Mouse (Mus musculus) olfactory bulb, adult 2 months (tissue): Measurements from ENCODE around the gene Ube2d2b. TPM values are rescaled to one million over a fixed set of nuclear protein-coding genes. Genes with fewer than 3 reads are reported as not detected.

Source experiments
- H3K27ac ChIP-seq: fragments of 200-500 bp; 2 replicates; pipeline ENCODE4 v1.5.1; 2012; ENCODE audit warnings: low read depth, low read length; ENCODE audit not compliant: insufficient read depth
- H3K4me1 ChIP-seq: fragments of 200-500 bp; 2 replicates; pipeline ENCODE4 v1.6.1; 2012; ENCODE audit warnings: low read length; ENCODE audit not compliant: control insufficient read depth, insufficient read depth
- H3K4me3 ChIP-seq: fragments of 200-500 bp; 2 replicates; pipeline ENCODE4 v1.5.1; 2012; ENCODE audit warnings: mild to moderate bottlenecking, low read depth, low read length, moderate library complexity; ENCODE audit not compliant: insufficient read depth
- CTCF ChIP-seq: fragments of 200-500 bp; IDR thresholded peaks from 2 replicates; pipeline ENCODE4 v1.5.1; 2012; ENCODE audit warnings: low read depth, mild to moderate bottlenecking, low read length, moderate library complexity; ENCODE audit not compliant: insufficient read depth
- POLR2A ChIP-seq: fragments of 200-500 bp; IDR thresholded peaks from 2 replicates; pipeline ENCODE4 v1.6.1; 2012; ENCODE audit warnings: mild to moderate bottlenecking, low read depth, low read length, moderate library complexity; ENCODE audit not compliant: insufficient read depth
- WGBS: fragments of 180-500 bp; shearing (Covaris S2); methylation state at CpG from one replicate; pipeline ENCODE4 v1.1.7; 2018; 5-methylcytosine and 5-hydroxymethylcytosine counted together
- polyA plus RNA-seq: library from polyadenylated mRNA; stranded (reverse); fragments of >200 nt; gene quantifications from 2 replicates; pipeline ENCODE4 v1.2.4, GENCODE M21; 2012; ENCODE audit warnings: low replicate concordance; ENCODE audit not compliant: missing spikeins, insufficient read depth, insufficient read length

Gene Ube2d2b
- polyA plus RNA-seq, 1 experiment, result not detected

GRCm38 (mm10) chr5:107847817-107848216, 17.9 kb downstream of the Ube2d2b start:
- TF ChIP-seq CTCF, result no peak
- WGBS, result 69% methylated on average over 2 of the region's 2 CpGs
- Histone ChIP-seq H3K4me1 (no peaks in the 10 kb centered on the region), H3K4me3 (no peak overlapping the region), H3K27ac (no peak overlapping the region)

DNA sequence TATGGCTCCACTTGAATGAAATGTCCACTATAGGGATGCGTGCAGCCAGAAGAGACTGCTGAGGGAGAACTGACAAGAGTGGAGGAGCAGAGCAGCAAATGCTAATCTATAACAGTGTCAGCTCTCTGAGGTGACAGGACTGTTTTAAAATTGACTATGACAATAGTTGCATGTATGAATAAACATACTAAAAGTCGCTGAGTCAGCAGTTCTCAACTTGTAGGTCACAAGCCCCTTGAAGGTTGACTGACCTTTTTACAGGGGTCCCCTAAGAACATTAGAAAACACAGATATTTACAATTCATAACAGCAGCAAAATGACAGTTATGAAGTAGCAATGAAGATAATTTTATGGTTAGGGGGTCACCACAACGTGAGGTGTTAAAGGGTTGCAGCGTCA, 19.1 kb downstream of the Ube2d2b start:
- H3K27ac ChIP-seq, result no peak overlapping the region
- no peak for TF ChIP-seq CTCF
- no peak for TF ChIP-seq POLR2A
- H3K4me1 ChIP-seq, result peaks cover 3% of the 10 kb centered on the region; the same call in 1 of the 2 replicates
- 94% methylated on average over 4 of the region's 4 CpGs for WGBS
- H3K4me3 ChIP-seq, result no peak overlapping the region

GRCm38 (mm10) chr5:107853807-107854206, 23.9 kb downstream of the Ube2d2b start:
- Histone ChIP-seq H3K27ac (no peak overlapping the region), H3K4me1 (peaks cover 3% of the 10 kb centered on the region; the same call in 1 of the 2 replicates), H3K4me3 (no peak overlapping the region)
- TF ChIP-seq CTCF (no peak), POLR2A (no peak)
- WGBS, result 43% methylated on average over 6 of the region's 6 CpGs

DNA sequence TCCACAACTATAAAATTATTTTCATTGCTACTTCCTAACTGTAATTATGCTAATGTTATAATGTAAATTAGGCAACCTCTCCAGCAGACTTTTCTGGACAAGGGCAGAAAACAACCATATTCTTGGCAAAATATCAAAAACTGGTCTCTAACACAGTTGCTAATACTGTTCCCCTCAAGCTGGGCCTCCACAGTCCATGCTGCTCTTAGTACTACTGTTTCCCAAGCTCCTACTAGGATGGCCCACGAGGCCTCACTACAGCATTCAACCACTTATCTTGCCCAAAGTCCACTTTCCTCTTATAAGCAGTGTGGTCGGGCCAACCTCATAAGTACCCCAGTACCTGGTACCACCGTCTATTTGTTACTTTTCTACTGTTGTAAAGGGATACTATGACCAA, 24.7 kb downstream of the Ube2d2b start:
- Histone ChIP-seq H3K27ac (no peak overlapping the region), H3K4me1 (peaks cover 3% of the 10 kb centered on the region; the same call in 1 of the 2 replicates), H3K4me3 (no peak overlapping the region)
- TF ChIP-seq POLR2A (no peak), CTCF (no peak)
- 81% methylated on average over 3 of the region's 3 CpGs for WGBS

- H3K27ac ChIP-seq, result no peak overlapping the region
- 95% methylated on average over 2 of the region's 2 CpGs for WGBS
- no peak overlapping the region for H3K4me3 ChIP-seq
- H3K4me1 ChIP-seq, result peaks cover 3% of the 10 kb centered on the region; the same call in 1 of the 2 replicates
- TF ChIP-seq POLR2A (no peak), CTCF (no peak)
Observed at GRCm38 (mm10) chr5:107855546-107855945, 25.6 kb downstream of the Ube2d2b start.

DNA sequence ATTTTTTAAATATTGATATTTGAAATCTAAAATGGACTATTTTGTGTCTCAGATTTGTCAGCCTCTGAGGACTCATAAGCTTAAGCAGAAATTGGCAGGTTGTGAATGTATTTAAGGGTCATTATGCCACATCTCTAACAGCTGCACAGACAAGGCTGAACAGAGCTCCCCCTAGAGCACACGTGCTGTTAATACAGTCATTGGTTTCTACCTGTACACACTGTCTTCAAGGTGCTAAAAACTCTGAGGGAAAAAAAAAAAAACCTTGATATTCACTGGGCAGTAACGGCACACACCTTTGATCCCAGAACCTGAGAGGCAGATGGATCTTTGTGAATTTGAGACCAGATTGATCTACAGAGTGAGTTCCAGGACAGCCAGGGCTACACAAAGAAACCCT, 29.1 kb downstream of the Ube2d2b start:
- 52% methylated on average over 2 of the region's 2 CpGs for WGBS
- H3K27ac ChIP-seq, result no peak overlapping the region
- H3K4me3 ChIP-seq, result no peak overlapping the region
- TF ChIP-seq CTCF (no peak), POLR2A (no peak)
- 0 out of 2 replicates have a peak, but pooled peaks cover 2% of the 10 kb centered on the region for H3K4me1 ChIP-seq

GRCm38 (mm10) chr5:107863971-107864370, 34.1 kb downstream of the Ube2d2b start:
- Histone ChIP-seq H3K27ac (no peak overlapping the region), H3K4me1 (0 out of 2 replicates have a peak, but pooled peaks cover 2% of the 10 kb centered on the region), H3K4me3 (no peak overlapping the region)
- TF ChIP-seq POLR2A (no peak), CTCF (no peak)
- 87% methylated on average over 3 of the region's 3 CpGs for WGBS

DNA sequence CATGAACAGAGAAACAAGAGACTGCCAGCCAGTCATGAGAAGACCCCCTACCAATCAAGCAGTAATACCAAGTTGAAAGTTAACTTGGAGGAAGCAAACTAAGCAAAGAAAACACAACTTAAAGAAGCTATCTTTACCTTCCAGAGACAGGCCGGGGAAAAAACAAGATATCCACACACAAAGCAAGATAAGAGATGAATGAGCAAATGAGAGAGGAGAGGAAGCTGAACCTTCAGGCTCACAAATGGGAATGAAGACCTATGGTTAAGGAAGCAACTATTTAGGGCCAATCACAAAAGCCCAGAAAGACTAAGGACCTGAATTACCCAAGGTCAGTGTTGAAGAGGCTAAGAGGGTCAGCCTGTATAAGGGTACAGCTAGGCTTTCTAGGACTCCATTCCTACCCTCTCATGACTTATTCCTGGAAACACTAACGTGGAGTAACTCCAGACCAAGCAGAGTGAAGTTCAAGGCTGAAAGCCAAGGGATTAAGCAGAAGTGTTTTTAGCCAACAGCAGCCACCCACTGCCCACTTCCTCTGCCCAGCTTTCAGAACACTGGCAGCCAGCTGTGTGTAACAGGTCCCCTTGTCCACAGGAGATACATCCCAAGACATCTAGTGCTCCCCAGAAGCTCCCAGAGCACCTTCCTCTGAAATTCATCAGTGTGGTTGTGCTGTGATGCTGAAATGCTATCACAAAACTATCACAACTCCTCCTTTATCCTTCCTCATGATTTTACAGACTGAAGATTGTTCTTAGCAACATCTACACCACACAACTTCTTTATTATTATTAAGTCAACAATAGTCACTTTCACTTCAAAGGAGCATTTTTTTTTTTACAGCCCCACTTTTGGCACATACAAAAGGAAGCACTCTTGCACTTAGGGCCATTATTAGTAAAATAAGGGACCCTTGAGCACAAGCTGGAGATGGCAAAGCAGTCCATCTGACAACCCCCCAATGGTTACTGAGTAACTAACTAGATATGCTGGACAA, 36.5 kb downstream of the Ube2d2b start:
- 65% methylated on average over 2 of the region's 2 CpGs for WGBS
- TF ChIP-seq POLR2A, result no peak
- Histone ChIP-seq H3K4me1 (0 out of 2 replicates have a peak, but pooled peaks cover under 1% of the 10 kb centered on the region), H3K4me3 (no peak overlapping the region), H3K27ac (no peak overlapping the region)
